Mouse (Mus musculus) regulatory T cell (primary cell): ENCODE measurements around the gene Rbfox3.

ENCODE experiments used
- in situ Hi-C: fragments of 300-600 bp; cut with MboI, MseI; formaldehyde crosslinking; loops from one replicate; pipeline ENCODE4 v1.15.1; 2025; ENCODE audit warnings: high pct_unique_total_duplicates

Rbfox3 gene

DNA sequence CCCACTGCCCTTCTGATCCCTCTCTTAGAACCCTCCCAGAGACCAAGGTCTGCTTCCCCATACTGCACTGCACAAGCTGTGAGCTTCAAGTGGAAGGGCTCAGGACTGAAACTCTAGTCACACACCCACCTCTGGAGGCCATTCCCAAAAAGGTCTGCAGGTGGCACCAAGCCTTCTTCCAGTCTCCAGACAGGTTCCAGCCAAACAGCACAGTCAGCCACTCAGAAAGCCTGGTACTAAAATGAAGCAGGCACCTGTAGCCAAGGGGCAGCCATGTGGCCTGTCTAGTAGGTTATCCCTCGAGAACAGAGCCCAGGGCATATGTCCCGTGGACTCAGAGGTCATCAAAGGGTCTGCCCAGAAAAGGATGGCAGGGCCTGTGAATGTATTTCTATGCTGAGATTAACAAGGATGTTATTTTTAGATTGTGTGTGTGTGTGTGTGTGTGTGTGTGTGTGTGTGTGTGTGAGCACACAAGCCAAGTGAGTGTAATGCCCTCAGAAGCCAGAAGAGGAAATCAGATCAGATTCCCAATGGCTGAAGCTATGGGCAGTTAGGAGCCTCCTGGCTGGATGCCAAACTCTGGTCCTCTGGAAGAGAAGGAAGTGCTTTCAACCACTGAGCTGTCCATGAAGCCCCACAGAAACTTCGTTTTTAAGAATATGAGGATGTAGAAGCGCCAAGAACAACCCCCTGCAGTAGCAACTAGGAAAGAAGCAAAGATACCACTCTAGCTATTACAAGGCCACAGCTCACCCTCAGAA is at the start of gene Rbfox3:
Gene Rbfox3 (minus strand): TSS at position 291 of the 764 bp plus-strand sequence.
- in situ Hi-C loops = no loop called here

DNA sequence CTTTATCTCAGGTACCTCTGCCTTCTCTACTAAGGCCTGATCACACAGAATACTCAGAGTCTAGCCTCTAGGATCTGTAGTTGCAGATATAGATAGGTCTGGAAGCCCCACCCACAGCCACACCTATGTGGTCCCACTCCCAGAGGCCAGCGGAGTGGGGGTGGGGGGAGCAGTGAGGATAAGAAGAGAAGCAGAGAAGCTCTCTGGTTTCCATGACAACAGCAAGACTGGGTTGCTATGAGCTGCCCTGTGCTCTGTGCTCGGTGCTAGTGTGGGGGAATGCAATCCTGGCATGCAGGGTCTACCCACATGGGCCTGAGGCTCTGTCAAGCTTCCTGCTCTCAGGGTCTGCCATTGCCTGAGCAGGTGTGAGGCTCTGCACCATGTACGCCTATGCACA is 49.3 kb upstream of the Rbfox3 start:
- in situ Hi-C loops = no loop called here

DNA sequence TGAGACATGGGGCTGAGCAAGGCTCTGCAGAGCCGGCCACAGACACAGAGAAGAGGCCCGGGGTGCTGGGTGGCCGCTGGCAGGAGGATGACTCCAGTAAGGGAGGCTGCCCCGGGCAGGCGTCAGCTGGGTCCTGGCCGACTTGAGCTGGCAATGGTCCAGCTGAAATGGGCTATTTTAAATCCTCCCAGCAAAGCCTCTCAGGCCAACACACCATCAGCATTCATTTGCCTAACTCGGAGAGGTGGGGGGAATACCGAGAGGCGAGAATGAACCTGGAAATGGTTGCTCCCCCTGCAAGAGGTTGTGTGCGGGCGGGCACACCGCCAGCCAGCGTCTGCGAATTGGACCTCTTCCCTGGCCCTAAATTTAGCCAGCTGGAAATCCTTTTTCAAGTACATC is 45.7 kb upstream of the Rbfox3 start:
- in situ Hi-C loops = no loop called here

DNA sequence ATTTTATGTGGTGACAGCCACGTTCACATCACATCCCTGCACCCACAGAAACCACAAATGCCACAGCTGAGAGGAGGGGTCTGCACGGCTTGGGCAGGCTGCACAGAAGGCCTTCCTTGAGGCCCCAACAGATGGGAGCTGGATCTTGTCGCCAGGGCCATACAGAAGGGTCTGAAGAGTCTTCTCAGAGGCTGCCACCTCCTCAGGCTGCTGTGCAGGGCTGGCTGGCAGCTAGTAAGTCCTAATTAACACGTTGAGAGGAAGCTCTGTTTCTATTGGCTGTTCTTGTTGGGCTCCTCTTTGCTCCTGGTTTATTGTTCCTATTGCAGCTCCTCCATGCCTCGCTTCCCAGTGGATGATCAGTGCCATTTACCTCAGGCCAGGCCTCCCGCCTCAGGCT is 43.6 kb upstream of the Rbfox3 start:
- in situ Hi-C loops = no loop called here

DNA sequence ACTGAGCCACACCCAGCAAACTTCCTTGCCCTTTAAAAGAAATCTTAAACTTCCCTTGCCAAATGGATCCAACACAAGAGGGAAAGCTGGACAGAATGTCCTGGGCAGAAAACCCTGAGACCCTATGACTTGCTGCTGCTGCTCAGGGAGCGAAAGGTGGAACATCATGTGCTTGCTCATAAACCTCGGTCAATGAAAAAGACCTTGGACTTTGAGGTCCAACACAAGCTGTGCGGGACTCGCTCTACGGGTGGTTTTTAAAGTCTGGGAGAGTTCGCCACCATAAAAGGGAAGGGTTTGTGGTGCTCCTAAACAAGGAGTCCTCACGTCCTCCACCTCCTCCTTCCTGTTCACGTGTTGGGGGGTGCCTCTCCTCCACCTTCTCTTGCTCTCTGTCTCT is 34.5 kb upstream of the Rbfox3 start:
- in situ Hi-C loops = no loop called here

DNA sequence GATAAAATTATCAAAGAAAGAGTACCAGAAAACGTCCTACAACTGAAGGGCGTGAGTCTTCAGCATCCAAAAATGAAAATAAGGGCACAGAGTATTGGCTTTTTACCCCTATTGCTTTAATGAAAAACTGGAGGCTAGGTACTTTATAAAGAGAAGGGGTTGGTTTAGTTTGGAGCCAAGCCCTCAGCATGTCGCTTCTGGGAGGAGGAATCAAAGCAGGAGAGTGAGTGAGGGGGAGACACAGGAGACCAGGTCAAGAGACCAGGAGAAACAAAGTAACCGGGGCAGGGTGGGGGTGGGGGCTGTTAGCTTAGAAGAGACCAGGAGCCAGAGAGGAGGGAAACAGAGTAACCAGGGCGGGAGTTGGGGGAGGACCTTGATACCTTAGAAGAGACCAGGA is 29.9 kb upstream of the Rbfox3 start:
- in situ Hi-C loops = no loop called here

DNA sequence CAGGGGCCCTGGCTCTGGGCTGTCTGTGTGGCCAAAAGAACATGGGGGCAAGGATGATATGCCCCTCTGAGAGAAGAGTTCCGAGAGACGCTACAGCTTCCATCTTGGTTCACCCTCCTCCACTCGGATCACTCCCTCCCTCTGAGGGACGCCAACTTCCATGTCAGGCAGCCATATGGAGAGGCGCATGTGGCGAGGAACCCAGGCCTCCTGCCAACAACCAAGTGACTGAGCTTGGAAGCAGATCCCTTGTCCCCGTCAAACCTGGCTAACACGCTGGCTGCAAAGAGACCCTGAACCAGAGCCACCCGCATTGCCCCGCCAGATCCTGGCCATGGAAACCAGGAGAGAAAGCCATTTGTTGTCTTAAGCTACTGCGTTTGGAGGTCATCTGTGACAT is 29.1 kb upstream of the Rbfox3 start:
- in situ Hi-C loops = no loop called here

DNA sequence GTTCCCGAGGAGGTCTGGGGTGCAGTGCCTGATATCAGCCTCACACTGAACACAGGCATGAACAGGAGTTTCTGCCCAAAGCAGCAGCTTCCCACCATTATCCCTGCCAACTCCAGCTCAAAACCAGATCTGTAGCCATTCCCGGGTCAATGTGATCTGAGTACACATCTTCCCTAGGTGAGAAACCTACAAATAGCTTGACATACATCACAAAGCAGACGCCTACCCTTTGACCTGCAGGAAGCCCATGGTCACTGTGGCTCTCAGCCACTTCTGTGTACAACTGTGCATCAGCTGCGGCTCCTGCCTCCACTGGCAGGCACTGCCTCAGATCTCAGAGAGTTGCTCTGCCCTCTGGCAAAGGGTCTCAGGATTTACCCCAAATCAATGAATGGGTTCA is 28.3 kb upstream of the Rbfox3 start:
- in situ Hi-C loops = no loop called here

DNA sequence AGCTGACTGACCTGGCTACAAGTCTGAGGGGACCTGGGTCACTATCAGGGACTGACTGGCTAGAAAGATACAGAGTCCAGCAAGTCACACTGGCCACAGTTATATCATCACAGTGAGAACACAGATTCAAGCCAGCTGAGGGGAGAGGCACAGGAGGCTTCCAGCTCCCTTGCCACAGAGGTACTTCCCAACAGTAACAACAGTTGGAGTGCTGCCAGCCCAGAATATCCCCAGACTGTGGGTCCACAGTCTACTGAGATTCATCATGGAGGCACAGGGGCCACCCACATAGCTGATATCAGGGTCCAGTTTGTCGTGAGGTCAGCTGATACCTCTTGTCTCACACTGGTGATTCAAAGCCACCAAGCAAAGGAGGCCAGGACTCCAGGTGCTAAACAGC is 23.5 kb upstream of the Rbfox3 start:
- in situ Hi-C loops = no loop called here

DNA sequence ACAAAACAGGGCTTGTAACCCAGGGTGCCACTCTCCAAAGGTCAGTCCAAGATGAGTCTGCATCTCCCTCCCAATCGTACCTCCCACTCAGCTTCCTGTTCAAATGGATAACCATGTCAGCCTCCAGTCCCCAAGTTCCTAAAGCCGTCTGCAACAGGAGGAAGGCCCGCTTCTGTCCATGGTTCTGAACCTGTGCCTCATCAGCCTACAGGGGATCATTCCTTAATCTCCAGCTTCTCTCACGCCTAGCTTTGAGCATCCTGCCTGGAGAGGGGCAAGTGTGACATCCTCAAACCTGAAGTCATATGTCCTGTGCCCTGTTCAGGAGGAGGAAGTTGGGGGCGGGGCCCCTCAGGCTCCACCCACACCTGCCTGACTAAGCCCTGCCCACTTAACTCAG is 15.7 kb upstream of the Rbfox3 start:
- in situ Hi-C loops = no loop called here

DNA sequence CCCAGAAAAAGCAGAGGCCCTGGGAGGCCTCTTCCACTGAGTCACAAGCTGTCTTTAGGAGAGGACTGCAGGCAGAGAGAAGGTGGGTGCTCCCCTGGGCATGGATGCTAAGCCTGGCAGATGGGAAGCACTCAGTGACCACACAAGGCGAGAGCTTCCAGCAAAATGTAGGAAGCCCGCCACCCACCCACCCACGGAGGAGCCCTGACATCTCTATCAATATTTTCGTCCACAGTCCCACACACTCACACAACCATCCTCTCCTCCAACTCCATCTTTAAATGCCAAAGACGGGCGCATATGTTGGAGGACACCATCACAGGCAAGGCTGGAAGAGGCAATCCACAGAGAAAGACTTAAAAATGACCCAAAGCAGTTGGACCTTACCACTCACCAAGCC is 10.5 kb upstream of the Rbfox3 start:
- in situ Hi-C loops = no loop called here

DNA sequence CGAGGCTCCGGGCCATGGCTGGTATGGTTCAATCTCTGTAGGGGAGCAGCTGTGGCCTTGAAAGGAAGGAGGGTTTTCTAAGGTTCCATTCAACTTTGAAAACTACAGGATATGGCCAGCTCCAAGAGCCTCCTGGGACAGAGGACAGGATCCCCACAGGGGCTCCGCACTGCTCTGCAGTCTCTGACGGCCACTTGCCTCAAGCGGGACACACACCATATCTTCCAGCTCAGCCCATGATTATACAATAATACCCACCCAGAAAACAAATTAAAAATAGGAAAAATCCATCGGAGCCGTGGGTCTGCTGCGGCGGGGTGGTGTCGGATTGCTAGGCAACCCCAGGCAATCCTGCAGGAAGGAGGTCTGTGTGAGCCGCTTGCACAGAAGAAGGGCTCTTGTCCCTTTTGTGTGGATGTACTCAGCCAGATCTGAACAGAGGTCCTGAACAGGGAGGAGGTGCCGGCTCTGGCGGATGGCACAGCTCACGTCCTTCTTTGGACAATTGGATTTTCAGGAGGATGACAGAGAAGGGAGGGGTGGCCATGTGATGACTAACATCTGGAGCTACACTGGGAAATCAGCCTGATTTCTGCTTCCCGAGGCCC is 5.1 kb upstream of the Rbfox3 start:
- in situ Hi-C loops = no loop called here

DNA sequence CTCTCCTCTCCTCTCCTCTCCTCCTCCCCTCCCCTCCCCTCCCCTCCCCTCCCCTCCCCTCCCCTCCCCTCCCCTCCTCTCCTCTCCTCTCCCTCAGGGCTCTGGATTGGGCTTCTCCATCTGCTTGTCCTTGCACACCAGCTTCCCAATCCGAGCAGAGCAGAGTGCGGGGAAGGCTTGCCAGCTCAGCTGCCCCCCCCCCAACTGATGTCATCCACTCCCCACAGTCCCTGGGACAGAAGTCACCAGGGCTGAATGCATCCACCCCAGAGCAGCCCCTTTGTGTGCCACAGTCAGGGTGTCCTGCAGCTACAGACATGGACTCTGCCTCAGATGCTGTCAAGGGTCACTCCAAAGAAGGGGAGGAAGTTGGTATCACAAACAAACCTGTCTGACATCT is 4.5 kb upstream of the Rbfox3 start:
- in situ Hi-C loops = no loop called here

DNA sequence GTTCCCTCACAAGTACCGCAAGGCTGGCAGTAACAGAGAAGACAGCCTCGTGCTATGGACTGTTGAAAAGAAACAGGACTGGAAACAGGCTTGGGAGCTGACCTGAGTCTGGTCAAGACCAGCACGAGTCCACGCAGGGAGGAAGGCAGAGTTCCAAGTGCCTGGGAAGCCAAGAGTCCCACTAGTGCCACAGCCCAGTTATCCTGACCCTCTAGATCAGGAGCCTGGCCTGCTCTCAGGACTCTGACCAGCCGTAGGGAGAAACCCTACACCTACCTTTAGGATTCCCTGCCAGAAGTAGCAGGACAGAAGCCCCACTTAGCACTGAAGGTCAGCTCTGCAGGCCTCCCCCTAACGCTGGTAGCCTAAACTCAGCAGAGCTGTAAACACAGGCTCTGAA is 1.3 kb upstream of the Rbfox3 start:
- in situ Hi-C loops = no loop called here

DNA sequence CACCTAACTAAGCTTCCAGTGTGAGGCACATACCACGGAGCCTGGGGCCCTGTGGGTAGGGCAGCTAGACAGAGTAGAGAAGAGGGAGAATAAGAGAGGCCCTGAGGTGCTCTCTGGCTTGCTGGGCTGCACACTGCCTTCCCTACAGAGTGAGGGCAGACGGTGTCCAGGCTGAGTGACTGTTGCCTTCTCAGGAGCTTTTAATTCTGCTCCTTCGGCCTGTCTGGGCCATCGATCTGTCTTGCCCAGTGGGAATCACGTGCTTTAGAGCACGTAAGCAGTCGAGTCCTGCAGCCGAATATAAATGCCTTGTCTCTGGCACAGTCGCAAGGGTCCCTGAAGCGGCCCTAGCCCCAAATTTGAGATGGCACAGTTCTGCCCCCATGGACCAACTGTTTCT is 641 bp downstream of the Rbfox3 start:
- in situ Hi-C loops = no loop called here

DNA sequence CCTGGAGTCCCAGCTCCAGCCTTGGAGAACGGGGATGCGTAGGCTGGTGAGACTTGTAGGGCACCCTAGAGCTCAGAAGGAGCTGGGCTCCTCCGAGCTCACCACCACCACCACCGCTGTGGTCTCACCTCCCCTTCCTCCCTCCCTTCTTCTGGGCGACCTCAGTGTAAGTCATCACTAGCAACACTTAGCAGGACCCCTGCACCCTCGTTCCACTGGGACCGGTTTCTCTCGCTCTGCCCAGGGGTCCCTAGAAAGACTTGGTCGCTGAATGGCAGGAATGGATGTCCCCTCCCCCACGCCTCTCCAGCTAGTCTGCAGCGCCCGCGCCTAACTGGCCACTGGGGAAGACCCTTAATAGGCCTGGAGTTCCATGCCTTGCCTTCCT is 1.6 kb downstream of the Rbfox3 start:
- in situ Hi-C loops = loop anchor here (10.0 kb wide), 1 partner anchor 1475 kb away; no protein-coding TSS in a partner anchor

DNA sequence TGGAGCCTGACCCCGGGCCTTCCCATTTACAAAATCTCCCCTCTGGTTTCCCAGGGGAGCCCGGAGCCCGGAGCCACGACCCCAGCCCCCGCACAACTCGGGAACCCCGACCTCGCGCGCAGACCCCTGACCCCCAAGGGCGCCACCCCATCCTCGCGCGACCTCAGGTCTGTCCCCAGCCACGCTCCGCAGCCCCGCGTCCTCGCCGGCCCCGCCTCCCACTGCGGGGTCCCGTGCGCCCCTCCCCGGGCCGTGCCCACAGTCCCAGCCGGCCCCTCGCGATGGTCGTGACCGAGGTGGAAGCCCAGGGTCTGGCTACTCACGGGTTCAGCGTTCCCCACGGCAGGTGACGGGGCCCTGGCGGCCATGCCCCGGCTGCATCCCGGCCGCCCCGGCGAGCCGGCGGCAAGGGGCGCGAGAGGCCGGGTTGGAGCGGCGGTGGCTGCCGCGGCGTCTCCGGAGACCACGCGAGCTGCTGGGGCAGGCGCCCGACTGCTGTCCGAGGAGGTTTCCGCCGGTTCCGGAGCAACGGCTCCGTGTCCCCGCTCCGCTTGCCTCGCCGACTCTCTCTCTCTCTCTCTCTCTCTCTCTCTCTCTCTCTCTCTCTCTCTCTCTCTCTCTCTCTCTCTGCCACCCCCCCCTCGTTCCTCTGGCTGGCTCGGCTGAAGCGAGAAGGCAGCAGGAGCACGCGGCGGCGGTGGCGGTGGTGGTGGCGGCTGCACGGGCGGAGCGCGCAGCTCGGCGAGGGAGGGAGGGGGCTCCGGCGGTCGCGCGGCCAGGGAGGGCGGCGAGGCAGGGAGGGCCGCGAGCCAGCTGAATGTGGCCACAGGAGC is 2.2 kb downstream of the Rbfox3 start:
- in situ Hi-C loops = loop anchor here (10.0 kb wide), 1 partner anchor 1476 kb away; no protein-coding TSS in a partner anchor

DNA sequence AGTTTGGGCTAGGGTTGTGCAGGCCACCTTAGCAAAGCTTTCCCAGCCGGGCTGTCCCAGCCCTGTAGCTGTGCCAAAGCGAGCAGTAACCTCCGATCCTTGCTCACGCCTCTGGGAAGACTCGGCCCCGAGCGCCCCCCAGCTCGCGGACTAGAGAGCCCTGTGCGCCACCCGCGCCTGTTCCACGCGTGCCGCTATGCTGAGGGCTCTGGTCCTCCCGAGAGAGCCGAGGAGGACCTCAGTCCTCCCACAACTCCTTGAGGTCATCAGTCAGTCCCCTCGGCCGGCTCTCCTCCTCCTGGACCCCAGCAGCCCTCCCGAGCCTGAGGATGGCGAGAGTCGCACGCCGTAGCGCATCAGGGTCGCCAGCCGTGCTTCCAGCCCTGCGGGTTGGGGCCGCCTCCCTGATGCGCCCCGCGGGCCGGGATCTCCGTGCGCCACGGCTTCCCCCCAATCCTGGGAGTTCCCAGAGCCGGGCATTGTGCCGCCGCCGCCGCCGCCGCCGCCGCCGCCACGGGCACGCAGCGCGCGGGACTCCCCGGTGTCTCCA is 2.9 kb downstream of the Rbfox3 start:
- in situ Hi-C loops = loop anchor here (10.0 kb wide), 1 partner anchor 1476 kb away; no protein-coding TSS in a partner anchor

DNA sequence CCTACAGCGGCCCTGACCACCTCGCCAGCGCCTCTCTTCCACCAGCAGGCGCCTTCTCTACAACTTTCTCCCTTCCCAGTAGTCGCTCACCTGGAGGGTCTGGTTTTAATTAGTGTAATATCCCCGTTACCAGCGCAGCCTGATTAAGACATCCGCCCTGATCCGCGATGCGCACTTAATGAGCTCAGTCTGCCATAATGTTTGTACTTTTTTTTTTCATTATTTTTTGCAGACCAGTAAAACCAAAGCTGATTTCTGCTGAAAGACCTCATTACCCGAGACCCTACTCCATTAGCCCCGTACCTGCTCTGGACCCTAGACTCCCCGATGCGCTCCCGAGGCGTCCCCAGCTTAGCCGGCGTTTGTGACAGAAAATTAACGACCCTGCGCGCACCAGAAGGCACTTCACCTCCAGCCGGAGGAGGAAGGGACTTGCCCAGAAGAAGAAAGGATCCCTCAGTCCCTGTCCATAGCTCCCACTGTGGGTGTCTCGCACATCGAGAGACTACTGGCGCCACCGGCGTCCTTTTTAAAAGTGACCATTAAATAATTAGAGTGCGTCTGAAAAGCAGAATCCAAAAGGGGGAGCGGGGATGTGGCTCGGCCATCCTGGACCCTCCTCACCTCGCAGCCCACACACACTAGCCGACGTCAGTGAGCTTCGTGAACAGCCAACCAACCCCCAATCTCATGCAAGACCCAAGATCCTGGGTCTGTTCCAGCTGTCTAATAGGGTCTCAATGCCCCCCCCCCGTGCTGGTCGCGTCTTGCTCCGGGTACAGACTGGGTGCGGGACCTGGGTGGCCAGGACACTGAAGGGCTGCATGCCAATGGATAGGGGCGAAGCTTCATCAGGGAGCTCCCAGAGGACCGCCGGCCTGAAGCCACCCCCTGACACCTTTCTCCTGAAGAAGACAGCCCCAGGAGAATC is 3.7 kb downstream of the Rbfox3 start:
- in situ Hi-C loops = loop anchor here (10.0 kb wide), 1 partner anchor 1477 kb away; no protein-coding TSS in a partner anchor

DNA sequence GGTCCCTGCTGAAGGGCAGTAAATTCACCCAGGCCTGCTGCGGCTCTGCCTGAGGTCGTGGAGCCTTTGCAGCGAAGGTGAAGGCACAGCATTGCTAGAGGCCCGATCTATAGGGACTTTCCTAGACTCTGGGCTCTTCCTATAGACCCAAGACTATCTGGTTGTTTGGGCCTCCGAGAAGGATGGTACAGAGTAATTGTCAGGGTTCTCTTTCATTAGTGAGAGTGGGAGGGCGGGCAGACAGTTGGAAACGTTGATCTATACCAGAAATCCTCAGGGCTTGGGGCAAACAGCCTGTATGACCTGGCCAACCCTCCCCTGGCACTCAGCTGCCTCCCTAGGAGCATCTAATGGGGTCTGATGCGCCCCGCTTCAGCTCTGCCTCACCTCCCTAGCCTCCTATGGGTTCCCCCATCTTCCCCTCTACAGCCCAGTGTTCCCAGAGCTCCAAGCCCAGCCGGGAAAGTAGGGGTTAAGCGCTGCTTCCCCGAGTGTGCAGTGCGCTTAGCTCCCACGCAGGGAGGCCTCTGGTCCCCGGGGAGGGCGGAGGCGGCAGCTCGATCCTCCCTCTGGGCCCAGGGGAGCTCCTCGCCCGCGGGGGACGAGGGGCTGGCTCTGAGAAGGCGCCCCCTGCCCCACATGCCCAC is 4.5 kb downstream of the Rbfox3 start:
- in situ Hi-C loops = loop anchor here (10.0 kb wide), 1 partner anchor 1478 kb away; no protein-coding TSS in a partner anchor
